Mouse (Mus musculus) MEL (cell line): Measurements from ENCODE around the gene Agrn. TPM values are rescaled to one million over a fixed set of nuclear protein-coding genes. Genes with fewer than 3 reads are reported as not detected.

Experiments used
- DNase-seq: peaks from one replicate; pipeline ENCODE4 v3.0.0; 2011; ENCODE audit warnings: low read depth, low spot score
- H3K27ac ChIP-seq: 2 replicates; pipeline ENCODE4 v1.5.1; 2012; ENCODE audit warnings: low read depth, mild to moderate bottlenecking, control low read depth, low read length, moderate library complexity; ENCODE audit not compliant: control insufficient read depth
- H3K27me3 ChIP-seq, 2 experiments: fragments of 150-350 bp in 1 of 2; sonication (generic) in 1 of 2; 2 replicates each; pipeline ENCODE4 v1.6.1; 2012; ENCODE audit warnings: low read length in 2 of 2, mild to moderate bottlenecking in 2 of 2, improper control_type of control experiment in 1 of 2, moderate library complexity in 1 of 2; ENCODE audit not compliant: insufficient read depth in 2 of 2, control insufficient read depth in 1 of 2
- H3K36me3 ChIP-seq, 2 experiments: 2 replicates each; pipeline ENCODE4 v1.6.1; 2012 to 2014; ENCODE audit warnings: low read length in 2 of 2, improper control_type of control experiment in 1 of 2, inconsistent platforms in 1 of 2, mild to moderate bottlenecking in 1 of 2; ENCODE audit not compliant: insufficient read depth in 2 of 2, control insufficient read depth in 1 of 2
- H3K4me1 ChIP-seq, 2 experiments: fragments of 150-350 bp in 1 of 2; sonication (generic) in 1 of 2; 2 replicates each; pipeline ENCODE4 v1.6.1; 2012; ENCODE audit warnings: low read length in 2 of 2, improper control_type of control experiment in 1 of 2, mild to moderate bottlenecking in 1 of 2; ENCODE audit not compliant: insufficient read depth in 2 of 2, control insufficient read depth in 1 of 2
- H3K4me3 ChIP-seq, 2 experiments: fragments of 150-350 bp in 1 of 2; sonication (generic) in 1 of 2; 2 replicates each; pipeline ENCODE4 v1.5.1; 2012; ENCODE audit warnings: low read depth in 2 of 2, low read length in 2 of 2, mild to moderate bottlenecking in 2 of 2, moderate library complexity in 2 of 2, control low read depth in 1 of 2, improper control_type of control experiment in 1 of 2; ENCODE audit not compliant: control insufficient read depth in 1 of 2, insufficient read depth in 1 of 2
- H3K79me2 ChIP-seq: 2 replicates; pipeline ENCODE4 v1.6.1; 2012; ENCODE audit warnings: mild to moderate bottlenecking, low read length, moderate library complexity; ENCODE audit not compliant: control insufficient read depth, poor library complexity, insufficient read depth
- H3K9ac ChIP-seq: 2 replicates; pipeline ENCODE4 v1.6.1; 2012; ENCODE audit warnings: low read depth, mild to moderate bottlenecking, control low read depth, low read length, moderate library complexity; ENCODE audit not compliant: control insufficient read depth, poor library complexity, severe bottlenecking
- H3K9me3 ChIP-seq: fragments of 150-350 bp; sonication (generic); replicated peaks from 2 replicates; pipeline ENCODE4 v1.6.1; 2012; ENCODE audit warnings: mild to moderate bottlenecking, low read length, improper control_type of control experiment, moderate library complexity; ENCODE audit not compliant: insufficient read depth
- CHD1 ChIP-seq: IDR thresholded peaks from 2 replicates; pipeline ENCODE4 v1.6.1; 2012; ENCODE audit warnings: low read depth, mild to moderate bottlenecking, inconsistent platforms, low read length, improper control_type of control experiment
- ETS1 ChIP-seq: IDR thresholded peaks from 2 replicates; pipeline ENCODE4 v1.6.1; 2012; ENCODE audit warnings: low read depth, mild to moderate bottlenecking, inconsistent platforms, low read length, improper control_type of control experiment, moderate library complexity
- GATA1 ChIP-seq: IDR thresholded peaks from 2 replicates; pipeline ENCODE4 v1.6.1; 2011; ENCODE audit warnings: low read depth, low read length, improper control_type of control experiment
- HCFC1 ChIP-seq: IDR thresholded peaks from 2 replicates; pipeline ENCODE4 v1.6.1; 2012; ENCODE audit warnings: low read depth, mild to moderate bottlenecking, inconsistent platforms, low read length, improper control_type of control experiment, moderate library complexity
- KAT2A ChIP-seq: conservative IDR thresholded peaks from 2 replicates; pipeline ENCODE4 v1.6.1; 2012; ENCODE audit warnings: low read depth, low read length, improper control_type of control experiment, inconsistent platforms
- MAFK ChIP-seq: IDR thresholded peaks from 2 replicates; pipeline ENCODE4 v1.6.1; 2011; ENCODE audit warnings: low read depth, mild to moderate bottlenecking, low read length, improper control_type of control experiment, borderline replicate concordance
- POLR2AphosphoS2 ChIP-seq: IDR thresholded peaks from 2 replicates; pipeline ENCODE4 v1.6.1; 2011; ENCODE audit warnings: low read length, improper control_type of control experiment
- RCOR1 ChIP-seq: IDR thresholded peaks from 2 replicates; pipeline ENCODE4 v1.6.1; 2012; ENCODE audit warnings: low read depth, mild to moderate bottlenecking, inconsistent platforms, low read length, improper control_type of control experiment
- TAL1 ChIP-seq: IDR thresholded peaks from 2 replicates; pipeline ENCODE4 v1.6.1; 2012; ENCODE audit warnings: mild to moderate bottlenecking, inconsistent platforms, low read length, moderate library complexity, mixed read lengths
- TCF12 ChIP-seq: IDR thresholded peaks from 2 replicates; pipeline ENCODE4 v1.6.1; 2014; ENCODE audit warnings: low read depth, mild to moderate bottlenecking, inconsistent platforms, low read length, improper control_type of control experiment, moderate library complexity
- ZKSCAN1 ChIP-seq: IDR thresholded peaks from 2 replicates; pipeline ENCODE4 v1.6.1; 2012; ENCODE audit warnings: low read depth, mild to moderate bottlenecking, inconsistent platforms, low read length, improper control_type of control experiment, moderate library complexity
- ZNF384 ChIP-seq: IDR thresholded peaks from 2 replicates; pipeline ENCODE4 v1.6.1; 2012; ENCODE audit warnings: low read depth, mild to moderate bottlenecking, inconsistent platforms, low read length, improper control_type of control experiment
- polyA plus RNA-seq, 2 experiments: library from polyadenylated mRNA; stranded (reverse) in 1 of 2; unstranded in 1 of 2; fragments of >175 nt in 1 of 2; fragments of >200 nt in 1 of 2; gene quantifications; 2 replicates each; pipeline versions ENCODE4 v1.2.1 to v1.2.4; 2012; ENCODE audit warnings: low replicate concordance in 2 of 2, low read depth in 1 of 2; ENCODE audit not compliant: insufficient read length in 2 of 2, insufficient read depth in 1 of 2, missing spikeins in 1 of 2
- total RNA-seq: library from RNA; depleted of rRNA; stranded (reverse); fragments of 300-350 nt; gene quantifications from 2 replicates; pipeline ENCODE4 v1.2.3, GENCODE M21; 2012

The Agrn gene
- total and polyA plus RNA-seq, 3 experiments = 19.3 to 43.0 TPM; not detected in 1

DNA sequence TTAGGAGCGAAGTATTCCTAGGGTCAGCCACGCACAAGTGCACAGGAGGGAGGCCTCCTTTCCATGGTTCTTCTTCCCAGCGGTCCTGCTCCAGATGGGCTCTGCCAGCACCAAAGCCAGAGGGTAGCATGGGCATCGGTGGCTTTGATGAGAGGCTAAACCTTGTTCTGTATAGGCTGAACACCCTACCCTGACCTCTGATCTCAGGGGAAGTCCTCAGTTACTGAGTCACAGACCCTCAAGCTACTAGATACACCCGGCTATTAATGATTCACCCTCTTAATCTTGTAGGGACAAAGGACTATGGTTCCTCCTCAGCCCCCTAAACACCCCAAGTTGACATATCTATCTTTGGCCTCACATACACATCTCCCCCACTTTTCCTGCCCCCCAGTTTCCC lies 3.4 kb downstream of the Agrn start:
- peaks cover 6% of the 10 kb centered on the region; the same call in 1 of the 2 replicates for H3K79me2 ChIP-seq
- H3K4me3 ChIP-seq = no peak overlapping the region
- H3K27me3 ChIP-seq = no peaks in the 10 kb centered on the region
- H3K9ac ChIP-seq = no peak overlapping the region
- peaks cover 3 to 17% of the 10 kb centered on the region in 2 experiments; a peak in 3 of 4 replicates for H3K4me1 ChIP-seq
- TF ChIP-seq ETS1 = no peak
- no peaks in the 10 kb centered on the region for H3K9me3 ChIP-seq
- peaks cover 0 to 6% of the 10 kb centered on the region in 2 experiments; a peak in 3 of 4 replicates for H3K36me3 ChIP-seq
- no peak overlapping the region for H3K27ac ChIP-seq
- DNase-seq = no peak

DNA sequence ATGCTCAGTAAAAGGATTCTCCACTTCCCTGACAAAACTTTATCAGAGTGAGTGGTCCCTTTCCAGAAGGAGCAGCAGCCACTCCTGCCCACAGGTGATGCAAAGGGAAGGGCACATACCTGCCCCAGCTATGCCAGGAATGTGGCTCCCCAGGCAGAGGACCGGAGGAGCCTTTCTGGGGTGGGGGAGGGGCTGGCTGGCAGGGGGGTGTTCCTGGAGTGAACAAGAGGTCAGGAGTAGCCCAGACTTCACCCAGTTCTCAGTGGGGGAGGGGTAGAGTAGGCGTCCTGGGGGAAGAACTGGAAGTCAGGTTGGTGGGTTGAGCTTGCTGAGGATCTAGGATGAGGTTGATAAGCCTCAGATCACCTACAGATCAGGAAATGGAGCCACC lies 4.1 kb downstream of the Agrn start:
- Histone ChIP-seq H3K4me3 (no peak overlapping the region), H3K36me3 (peaks cover 0 to 6% of the 10 kb centered on the region in 2 experiments; a peak in 3 of 4 replicates), H3K27me3 (no peaks in the 10 kb centered on the region), H3K9me3 (no peaks in the 10 kb centered on the region), H3K27ac (no peak overlapping the region), H3K79me2 (peaks cover 6% of the 10 kb centered on the region; the same call in 1 of the 2 replicates), H3K4me1 (peaks cover 3 to 18% of the 10 kb centered on the region in 2 experiments; a peak in 3 of 4 replicates), H3K9ac (no peak overlapping the region)
- no peak for DNase-seq
- no peak for TF ChIP-seq CHD1

DNA sequence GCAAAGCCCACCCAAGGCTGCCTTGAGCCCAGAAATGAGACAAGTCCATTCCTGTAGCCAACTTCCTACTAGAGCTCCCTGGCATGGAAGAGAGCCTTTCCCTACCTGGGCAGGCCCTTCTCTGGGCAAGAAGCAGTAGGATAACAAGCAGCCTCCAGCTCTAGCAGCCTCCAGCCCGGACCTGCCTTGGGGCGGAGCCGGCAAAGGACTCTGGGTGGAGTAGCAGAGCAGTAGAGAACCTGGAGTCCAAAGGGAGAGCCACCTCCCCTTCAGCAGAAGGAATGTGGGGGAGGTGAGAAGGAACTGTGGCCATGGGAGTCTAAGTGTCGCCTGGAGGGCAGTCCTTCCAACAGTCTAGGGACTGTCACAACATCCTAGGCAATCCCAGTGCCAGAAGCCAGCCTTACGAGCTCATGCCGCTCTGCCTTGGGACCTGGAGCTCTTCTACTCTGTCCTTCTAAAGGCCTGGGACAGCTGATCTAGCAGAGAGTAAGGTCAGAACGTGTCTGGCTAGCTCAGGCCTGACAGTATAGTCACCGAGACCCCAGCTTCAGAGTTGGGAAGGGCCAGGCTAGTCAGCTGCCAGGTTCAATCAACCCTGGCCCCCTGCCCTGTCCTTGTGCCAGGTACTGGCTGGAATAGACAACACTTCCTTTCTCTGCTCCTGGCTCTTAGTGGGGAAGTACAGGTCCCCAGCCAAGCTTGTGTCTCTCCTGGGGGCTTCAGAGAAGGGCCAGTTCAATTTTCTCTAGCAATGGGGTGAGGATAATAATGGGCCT lies 4.7 kb downstream of the Agrn start:
- H3K79me2 ChIP-seq = peaks cover 6% of the 10 kb centered on the region; the same call in 1 of the 2 replicates
- TF ChIP-seq POLR2AphosphoS2 = no peak
- TF ChIP-seq ZNF384 = no peak
- no peak for TF ChIP-seq RCOR1
- TF ChIP-seq ZKSCAN1 = no peak
- TF ChIP-seq KAT2A = no peak
- TF ChIP-seq MAFK = no peak
- TF ChIP-seq TAL1 = no peak
- no peak for TF ChIP-seq TCF12
- TF ChIP-seq HCFC1 = no peak
- no peak for TF ChIP-seq CHD1
- no peak for TF ChIP-seq GATA1
- TF ChIP-seq, all 39 proteins: peak for 0
- no peak for DNase-seq
- no peak overlapping the region for H3K9ac ChIP-seq
- no peaks in the 10 kb centered on the region for H3K27me3 ChIP-seq
- H3K4me3 ChIP-seq = no peak overlapping the region
- peaks cover 3 to 18% of the 10 kb centered on the region in 2 experiments; a peak in 3 of 4 replicates for H3K4me1 ChIP-seq
- peaks cover 0 to 6% of the 10 kb centered on the region in 2 experiments; a peak in 3 of 4 replicates for H3K36me3 ChIP-seq
- no peaks in the 10 kb centered on the region for H3K9me3 ChIP-seq
- no peak overlapping the region for H3K27ac ChIP-seq
